Mouse (Mus musculus): ENCODE data around the gene Ctnna3. TPM values are rescaled to one million over a fixed set of nuclear protein-coding genes. Genes with fewer than 3 reads are reported as not detected.
A peak's percentile ranks its signal among the peaks of the same experiment; 100 is the strongest.

Ctnna3 gene
- total and polyA plus RNA-seq, 2 experiments from 2014 or later = 1.0 to 2.1 TPM

DNA sequence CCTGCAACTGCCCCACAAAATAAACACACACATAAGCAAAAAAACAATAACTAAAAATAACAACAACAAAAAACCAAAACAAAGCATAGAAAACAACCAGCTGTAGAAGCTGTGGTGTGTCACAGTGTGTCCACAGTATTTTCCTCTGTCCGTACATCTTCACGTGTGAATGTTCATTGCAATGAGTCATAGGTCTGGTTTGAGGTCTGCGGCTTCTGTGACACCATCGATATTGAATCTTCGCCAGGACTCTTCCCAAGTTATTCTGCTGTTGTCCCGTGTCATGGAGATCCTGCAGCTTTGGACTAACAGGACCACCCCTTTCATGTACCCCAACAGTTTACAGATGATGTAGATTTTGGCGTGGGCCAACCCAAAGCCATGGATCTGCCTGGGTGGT is 143.0 kb downstream of the Ctnna3 start:
- no peaks in the 10 kb centered on the region for H3K36me3 ChIP-seq (ENCODE audit: insufficient read depth, low read length)
- DNase-seq (ENCODE audit: low spot score) (no peak), ATAC-seq (no peak)
- H3K9ac ChIP-seq (replicated peaks; ENCODE audit: low read length) = no peak overlapping the region
- no peak overlapping the region for H3K4me3 ChIP-seq (ENCODE audit: low read length)
- H3K27me3 ChIP-seq (ENCODE audit: insufficient read depth, low read length) = no peaks in the 10 kb centered on the region
- 94% methylated on average over 7 of the region's 7 CpGs for WGBS
- no peak overlapping the region for H3K27ac ChIP-seq
- no peaks in the 10 kb centered on the region for H3K4me1 ChIP-seq (ENCODE audit: insufficient read depth, low read length)
- H3K4me2 ChIP-seq (ENCODE audit: low read depth, low read length) = no peak overlapping the region
- no peaks in the 10 kb centered on the region for H3K9me3 ChIP-seq (ENCODE audit: low read length)
- no peak for TF ChIP-seq CTCF (IDR thresholded peaks at IDR 0.05; ENCODE audit: low read depth)

GRCm38 (mm10) chr10:63574100-63574609 is 144.3 kb downstream of the Ctnna3 start:
- no peaks in the 10 kb centered on the region for H3K4me1 ChIP-seq (ENCODE audit: insufficient read depth, low read length)
- no peaks in the 10 kb centered on the region for H3K27me3 ChIP-seq (ENCODE audit: insufficient read depth, low read length)
- no peak overlapping the region for H3K27ac ChIP-seq
- no peak for ATAC-seq
- TF ChIP-seq CTCF (IDR thresholded peaks at IDR 0.05; ENCODE audit: low read depth) = peak; percentile 60
- H3K4me3 ChIP-seq (ENCODE audit: low read length) = no peak overlapping the region
- no peaks in the 10 kb centered on the region for H3K9me3 ChIP-seq (ENCODE audit: low read length)
- H3K4me2 ChIP-seq (ENCODE audit: low read depth, low read length) = no peak overlapping the region
- DNase-seq (ENCODE audit: low spot score) = peak; percentile 16
- no peaks in the 10 kb centered on the region for H3K36me3 ChIP-seq (ENCODE audit: insufficient read depth, low read length)
- 87% methylated on average over 7 of the region's 7 CpGs for WGBS
- H3K9ac ChIP-seq (replicated peaks; ENCODE audit: low read length) = no peak overlapping the region

DNA sequence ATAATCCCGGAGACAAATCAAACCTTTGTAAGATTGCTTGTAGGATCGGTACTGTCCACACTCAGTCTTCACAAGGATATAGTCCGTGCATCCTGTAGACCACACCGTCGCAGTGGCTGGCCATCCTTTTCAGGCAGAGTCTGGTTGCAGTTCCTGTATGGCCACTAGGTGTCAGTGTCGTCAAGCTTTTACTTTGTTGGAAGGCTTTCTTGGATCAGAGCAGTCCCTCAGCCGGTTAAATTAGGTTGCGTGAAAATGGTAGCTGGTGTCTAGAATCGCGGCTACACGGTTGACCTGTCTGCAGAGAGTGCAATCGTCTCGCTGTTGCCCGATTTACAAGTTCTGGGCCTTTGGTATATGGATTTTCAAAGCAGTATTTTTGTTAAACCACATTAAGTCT is 152.7 kb downstream of the Ctnna3 start:
- Histone ChIP-seq H3K4me3 (ENCODE audit: low read length) (no peak overlapping the region), H3K27me3 (ENCODE audit: insufficient read depth, low read length) (no peaks in the 10 kb centered on the region), H3K4me1 (ENCODE audit: insufficient read depth, low read length) (no peaks in the 10 kb centered on the region), H3K36me3 (ENCODE audit: insufficient read depth, low read length) (no peaks in the 10 kb centered on the region), H3K4me2 (ENCODE audit: low read depth, low read length) (0 out of 2 replicates have a peak overlapping the region, but pooled peaks have one; percentile 38), H3K27ac (no peak overlapping the region), H3K9me3 (ENCODE audit: low read length) (no peaks in the 10 kb centered on the region), H3K9ac (replicated peaks; ENCODE audit: low read length) (no peak overlapping the region)
- 7% methylated on average over 14 of the region's 14 CpGs for WGBS
- peak; percentile 80 for ATAC-seq
- DNase-seq (ENCODE audit: low spot score) = peak; percentile 91
- peak; percentile 96 for TF ChIP-seq CTCF (IDR thresholded peaks at IDR 0.05; ENCODE audit: low read depth)

GRCm38 (mm10) chr10:63583798-63584374 is 154.0 kb downstream of the Ctnna3 start:
- Histone ChIP-seq H3K36me3 (ENCODE audit: insufficient read depth, low read length) (no peaks in the 10 kb centered on the region), H3K4me1 (ENCODE audit: insufficient read depth, low read length) (no peaks in the 10 kb centered on the region), H3K4me2 (ENCODE audit: low read depth, low read length) (peak overlapping the region; percentile 24; the same call in 1 of the 2 replicates), H3K4me3 (ENCODE audit: low read length) (no peak overlapping the region), H3K27me3 (ENCODE audit: insufficient read depth, low read length) (no peaks in the 10 kb centered on the region), H3K9me3 (ENCODE audit: low read length) (no peaks in the 10 kb centered on the region), H3K9ac (replicated peaks; ENCODE audit: low read length) (no peak overlapping the region), H3K27ac (no peak overlapping the region)
- ATAC-seq (no peak), DNase-seq (ENCODE audit: low spot score) (no peak)
- no peak for TF ChIP-seq CTCF (IDR thresholded peaks at IDR 0.05; ENCODE audit: low read depth)
- WGBS = 73% methylated on average over 20 of the region's 20 CpGs

GRCm38 (mm10) chr10:63599417-63599816 is 169.5 kb downstream of the Ctnna3 start:
- Histone ChIP-seq H3K9me3 (ENCODE audit: low read length) (no peaks in the 10 kb centered on the region), H3K27ac (no peak overlapping the region), H3K4me1 (ENCODE audit: insufficient read depth, low read length) (no peaks in the 10 kb centered on the region), H3K4me2 (ENCODE audit: low read depth, low read length) (no peak overlapping the region), H3K27me3 (ENCODE audit: insufficient read depth, low read length) (no peaks in the 10 kb centered on the region), H3K9ac (replicated peaks; ENCODE audit: low read length) (no peak overlapping the region), H3K4me3 (ENCODE audit: low read length) (no peak overlapping the region), H3K36me3 (ENCODE audit: insufficient read depth, low read length) (no peaks in the 10 kb centered on the region)
- ATAC-seq (no peak), DNase-seq (ENCODE audit: low spot score) (no peak)
- TF ChIP-seq CTCF (IDR thresholded peaks at IDR 0.05; ENCODE audit: low read depth) = no peak
- 92% methylated on average over 5 of the region's 5 CpGs for WGBS

DNA sequence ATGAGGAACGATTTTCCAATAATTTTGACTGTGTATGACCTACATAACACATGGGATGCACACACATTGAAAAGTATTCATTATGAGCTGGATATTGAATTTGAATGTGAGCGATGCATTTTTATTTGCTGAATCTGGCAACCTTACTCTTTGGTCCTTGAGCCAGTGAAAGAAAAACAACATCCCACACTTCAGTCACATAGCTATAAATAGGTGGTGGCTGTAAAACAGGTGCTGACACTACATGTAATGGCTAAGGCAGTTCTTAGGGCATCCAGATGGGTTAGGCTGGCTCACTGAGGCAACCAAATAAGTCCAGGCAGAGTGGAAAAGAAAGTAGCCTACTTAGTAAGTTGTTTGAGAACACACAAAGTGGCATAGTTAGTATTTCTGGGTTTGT is 171.3 kb downstream of the Ctnna3 start:
- no peak overlapping the region for H3K27ac ChIP-seq
- H3K4me2 ChIP-seq (ENCODE audit: low read depth, low read length) = no peak overlapping the region
- TF ChIP-seq CTCF (IDR thresholded peaks at IDR 0.05; ENCODE audit: low read depth) = no peak
- no peak overlapping the region for H3K4me3 ChIP-seq (ENCODE audit: low read length)
- no peaks in the 10 kb centered on the region for H3K4me1 ChIP-seq (ENCODE audit: insufficient read depth, low read length)
- no peaks in the 10 kb centered on the region for H3K27me3 ChIP-seq (ENCODE audit: insufficient read depth, low read length)
- WGBS = 73% methylated on average over 2 of the region's 2 CpGs
- H3K9me3 ChIP-seq (ENCODE audit: low read length) = no peaks in the 10 kb centered on the region
- no peaks in the 10 kb centered on the region for H3K36me3 ChIP-seq (ENCODE audit: insufficient read depth, low read length)
- ATAC-seq (no peak), DNase-seq (ENCODE audit: low spot score) (no peak)
- H3K9ac ChIP-seq (replicated peaks; ENCODE audit: low read length) = no peak overlapping the region

GRCm38 (mm10) chr10:63628546-63628945 is 198.6 kb downstream of the Ctnna3 start:
- Histone ChIP-seq H3K9me3 (ENCODE audit: low read length) (no peaks in the 10 kb centered on the region), H3K27me3 (ENCODE audit: insufficient read depth, low read length) (no peaks in the 10 kb centered on the region), H3K9ac (replicated peaks; ENCODE audit: low read length) (no peak overlapping the region), H3K4me3 (ENCODE audit: low read length) (no peak overlapping the region), H3K36me3 (ENCODE audit: insufficient read depth, low read length) (no peaks in the 10 kb centered on the region), H3K27ac (no peak overlapping the region), H3K4me1 (ENCODE audit: insufficient read depth, low read length) (no peaks in the 10 kb centered on the region), H3K4me2 (ENCODE audit: low read depth, low read length) (no peak overlapping the region)
- no peak for DNase-seq (ENCODE audit: low spot score)
- ATAC-seq = no peak
- TF ChIP-seq CTCF (IDR thresholded peaks at IDR 0.05; ENCODE audit: low read depth) = no peak
- 82% methylated on average over 1 of the region's 1 CpGs for WGBS

Data from hindbrain, postnatal 0 days (tissue).